Mouse (Mus musculus) layer of hippocampus, postnatal 14 days (tissue): ENCODE data around the gene Lrrc10. TPM values are rescaled to one million over a fixed set of nuclear protein-coding genes. Genes with fewer than 3 reads are reported as not detected.
"Not testable (repeated sequence)": the region's sequence is repeated elsewhere in the genome, so short reads cannot be mapped to it uniquely, and the experiment has no call there.

Experiments used
- DNase-seq, 2 experiments: peaks; one replicate each; pipeline ENCODE4 v3.0.0; 2021 to 2022; ENCODE audit warnings: low spot score in 2 of 2, mixed read lengths in 1 of 2
- total RNA-seq, 2 experiments: library from RNA; stranded (reverse); gene quantifications; 2 replicates each; pipeline ENCODE4 v1.2.3; 2021

Gene Lrrc10
- total RNA-seq, 2 experiments from 2014 or later = 0.30 TPM; not detected in 1

- no peak for DNase-seq
Measured at GRCm38 (mm10) chr10:117042295-117042694, 2.8 kb upstream of the Lrrc10 start.

DNA sequence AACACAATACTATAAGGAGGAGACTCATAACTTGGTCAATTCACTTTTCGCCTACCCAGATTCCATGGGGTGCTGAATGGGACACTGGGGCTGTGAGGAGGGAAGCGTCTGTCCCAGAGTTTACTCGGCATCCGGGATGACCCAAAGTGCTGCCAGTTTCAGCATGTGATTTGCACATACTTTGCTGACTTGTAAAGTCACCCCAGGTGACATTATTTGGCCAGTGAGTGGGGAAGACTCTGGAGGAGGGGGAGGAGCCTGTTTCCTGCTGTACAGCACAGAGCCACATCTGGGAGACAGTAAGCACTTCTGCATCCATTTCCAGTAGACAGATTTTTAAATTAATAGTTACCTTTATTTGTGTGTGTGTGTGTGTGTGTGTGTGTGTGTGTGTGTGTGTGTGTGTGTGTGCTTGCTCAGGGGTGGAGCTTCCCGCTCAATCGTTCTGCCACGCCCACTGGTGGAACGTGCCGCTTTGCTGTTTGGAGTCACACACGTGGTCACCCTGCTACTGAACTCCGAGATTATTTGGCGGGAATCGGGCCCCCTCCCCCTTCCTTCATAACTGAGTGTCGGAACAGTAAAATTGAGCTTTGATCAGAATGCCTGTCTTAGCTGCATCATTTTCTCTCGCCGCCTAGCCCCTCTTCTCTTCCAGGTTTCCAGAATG lies 1.5 kb upstream of the Lrrc10 start:
- DNase-seq = not testable (repeated sequence)

DNA sequence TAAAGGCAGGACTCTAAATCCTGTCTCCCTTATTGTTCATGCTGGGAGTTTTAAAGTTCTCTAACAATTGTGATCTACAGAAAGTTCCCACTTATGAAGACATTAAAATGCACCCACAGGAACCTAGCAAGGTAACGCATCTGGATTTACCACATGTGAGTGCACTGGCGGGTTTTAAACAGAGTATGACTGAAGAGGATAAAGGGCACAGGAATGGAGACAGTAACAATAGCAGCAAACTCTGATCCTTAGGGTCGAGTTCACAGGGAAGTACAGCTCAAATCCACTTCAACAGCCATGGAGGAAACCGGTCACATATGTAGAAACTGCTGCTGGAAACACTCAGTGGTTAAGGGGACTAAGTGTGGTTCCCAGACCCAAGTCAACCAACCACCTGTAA lies 4.1 kb downstream of the Lrrc10 start:
- DNase-seq = no peak

DNA sequence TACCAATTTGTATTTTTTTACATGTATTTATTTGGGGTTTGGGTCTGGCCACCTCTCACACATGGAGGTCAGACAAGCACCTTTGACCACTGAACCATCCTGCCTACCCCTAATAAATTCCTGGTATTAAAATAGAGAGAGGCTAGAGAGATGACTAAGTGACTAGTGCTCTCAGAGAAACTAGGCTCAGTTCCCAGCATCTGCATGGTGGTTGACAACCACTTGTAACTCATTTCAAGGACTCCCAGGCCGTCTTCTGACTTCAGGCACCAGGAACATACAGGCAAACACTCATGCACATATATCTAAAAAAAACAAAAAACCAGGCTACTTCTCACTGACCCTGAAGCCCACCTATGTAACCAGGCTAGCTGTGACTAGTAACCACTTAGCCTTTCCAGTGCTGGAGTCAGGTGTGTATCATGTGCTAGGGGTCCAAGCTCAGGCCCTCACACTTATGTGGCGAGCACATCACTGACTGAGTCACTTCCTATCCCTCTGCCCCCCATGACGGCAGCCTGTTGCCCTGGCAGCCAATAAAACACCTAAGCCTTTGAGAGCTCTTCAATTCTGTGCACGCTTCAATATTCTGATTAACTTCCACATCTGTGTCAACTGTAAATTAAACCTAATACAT lies 4.9 kb downstream of the Lrrc10 start:
- DNase-seq = no peak

- DNase-seq = no peak
Measured at GRCm38 (mm10) chr10:117055668-117056067, 10.5 kb downstream of the Lrrc10 start.

DNA sequence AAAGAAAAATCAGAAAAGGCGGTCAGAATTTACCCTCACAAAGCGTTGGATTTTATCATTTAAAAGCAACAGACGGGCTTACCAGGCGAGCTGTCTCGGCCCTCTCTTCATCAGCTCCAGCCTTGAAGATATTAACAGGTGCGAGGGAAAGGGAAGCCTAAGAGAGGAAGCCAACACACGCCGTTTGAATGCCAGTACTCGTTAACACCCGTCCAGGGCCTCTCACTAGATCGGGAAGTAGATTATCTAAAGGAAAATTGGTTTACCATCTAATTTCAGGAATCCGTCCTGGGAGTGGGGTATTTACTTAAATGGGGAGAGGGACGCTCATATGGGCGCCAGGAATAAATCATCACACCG lies 17.7 kb downstream of the Lrrc10 start:
- no peak for DNase-seq

- DNase-seq = peak; percentile 84 to 93
Measured at GRCm38 (mm10) chr10:117063254-117064021, 18.3 kb downstream of the Lrrc10 start, which contains the start of gene Cct2. Cct2 (minus strand) TSS chr10:117063814.

DNA sequence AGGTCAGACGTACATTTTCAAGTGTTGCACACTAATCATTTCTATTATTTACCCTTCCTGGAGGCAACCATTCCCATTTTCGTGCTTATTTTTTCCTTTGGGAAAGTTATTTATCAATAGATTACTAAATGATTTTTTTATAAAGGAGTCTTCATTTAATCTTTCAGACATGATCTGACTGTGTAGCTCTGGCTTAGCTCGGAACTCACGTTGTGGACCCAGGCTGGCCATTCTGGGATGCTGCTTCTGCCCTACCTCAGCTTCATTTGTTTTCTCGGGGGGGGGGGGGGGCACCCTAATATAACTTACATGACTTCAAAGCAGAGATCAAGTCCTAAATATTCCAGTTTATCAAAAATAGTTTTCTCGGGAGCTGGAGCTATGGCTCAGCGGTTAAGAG lies 18.9 kb downstream of the Lrrc10 start:
- DNase-seq = no peak

- DNase-seq = no peak
Measured at GRCm38 (mm10) chr10:117069109-117069508, 24.0 kb downstream of the Lrrc10 start.

- DNase-seq = no peak
Measured at GRCm38 (mm10) chr10:117072191-117072888, 27.2 kb downstream of the Lrrc10 start.

GRCm38 (mm10) chr10:117073176-117073575 lies 28.0 kb downstream of the Lrrc10 start:
- DNase-seq = no peak

DNA sequence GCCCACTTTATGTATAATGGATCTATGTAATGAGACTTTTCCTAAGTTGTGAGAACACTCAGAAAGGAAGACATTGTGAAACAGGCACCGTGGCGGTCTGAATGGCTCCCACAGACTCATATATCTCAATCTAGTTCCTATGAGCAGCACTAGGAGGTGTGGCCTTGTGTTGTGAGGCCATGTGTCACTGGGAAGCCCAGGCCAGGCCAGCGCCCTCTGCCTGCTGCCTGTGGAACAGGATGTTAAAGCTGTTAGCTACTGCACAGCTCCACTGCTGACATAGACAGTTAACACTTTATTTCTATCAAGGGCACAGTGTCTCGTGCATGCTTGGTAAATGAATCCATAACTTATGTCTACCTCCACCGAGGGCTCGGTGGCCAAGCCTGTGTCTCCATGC lies 33.1 kb downstream of the Lrrc10 start:
- DNase-seq = no peak

GRCm38 (mm10) chr10:117081326-117081725 lies 36.2 kb downstream of the Lrrc10 start:
- no peak for DNase-seq

- no peak for DNase-seq
Measured at GRCm38 (mm10) chr10:117081914-117082359, 36.8 kb downstream of the Lrrc10 start.

DNA sequence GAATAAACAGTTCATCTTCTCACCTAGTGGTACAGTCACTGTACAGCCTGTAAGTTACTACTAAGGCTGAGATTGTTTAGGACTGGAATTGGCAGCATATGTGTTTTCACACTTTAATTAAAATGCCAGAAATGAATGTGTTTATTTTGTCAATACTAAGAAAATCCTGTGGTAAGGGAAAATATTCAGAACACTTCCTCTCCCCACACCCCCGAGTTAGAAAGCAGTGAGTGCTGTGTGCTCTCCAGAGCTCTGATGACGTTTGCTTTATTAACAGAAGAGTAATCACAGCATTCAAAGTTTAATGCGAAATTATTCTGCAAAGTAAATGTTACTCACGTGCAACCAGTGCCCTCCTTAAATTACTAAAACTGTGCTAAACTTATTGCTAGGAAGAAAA lies 44.5 kb downstream of the Lrrc10 start:
- no peak for DNase-seq

DNA sequence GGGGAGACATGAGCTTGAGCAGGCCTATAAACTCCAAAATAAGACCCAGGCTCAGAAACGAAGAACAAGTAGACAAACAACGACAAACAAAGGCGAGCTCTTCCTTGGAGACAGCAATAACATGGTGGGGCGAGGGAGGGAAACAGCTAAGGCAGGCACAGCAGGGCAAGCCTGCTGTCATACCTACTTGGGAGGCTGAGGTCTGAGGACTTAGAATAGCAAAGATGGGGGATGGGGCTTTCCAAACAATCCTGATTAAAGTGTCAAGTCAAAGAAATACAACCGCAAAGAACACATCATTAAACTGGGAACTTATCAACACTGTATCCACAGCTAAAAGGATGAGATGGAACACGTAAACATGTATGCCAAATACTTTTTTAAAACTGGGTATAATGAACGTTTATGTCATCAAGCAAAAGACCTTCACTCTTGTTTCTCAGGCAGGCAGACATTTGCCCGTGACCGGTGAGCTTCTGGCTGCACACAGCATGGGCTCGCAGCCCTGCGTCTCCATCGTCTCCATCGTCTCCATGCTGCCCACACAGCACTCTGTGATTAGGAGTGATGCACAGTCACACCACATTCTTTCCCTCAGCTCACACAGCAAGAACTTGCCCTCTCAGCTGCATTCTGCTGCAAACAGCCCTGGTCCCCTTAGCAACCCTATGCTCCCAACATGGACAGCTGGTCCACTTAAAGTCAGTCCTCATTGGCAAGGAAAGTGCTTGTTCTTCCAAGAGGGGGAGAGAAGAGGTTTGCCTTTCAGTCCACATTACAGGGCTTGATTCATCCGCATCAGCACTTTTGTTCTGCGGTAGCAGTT lies 49.6 kb downstream of the Lrrc10 start:
- peak; percentile 43 to 57 for DNase-seq

- DNase-seq = no peak
Measured at GRCm38 (mm10) chr10:117096096-117096495, 51.0 kb downstream of the Lrrc10 start.
